Mouse (Mus musculus) MEL (cell line): Measurements from ENCODE around the gene Usp53.

ENCODE experiments used
- CHD1 ChIP-seq: IDR thresholded peaks from 2 replicates; pipeline ENCODE4 v1.6.1; 2012; ENCODE audit warnings: low read depth, mild to moderate bottlenecking, inconsistent platforms, low read length, improper control_type of control experiment
- CHD2 ChIP-seq: IDR thresholded peaks from 2 replicates; pipeline ENCODE4 v1.6.1; 2011; ENCODE audit warnings: low read length, improper control_type of control experiment
- CTCF ChIP-seq, 3 experiments: IDR thresholded peaks in 2 of 3; conservative IDR thresholded peaks in 1 of 3; 2 replicates each; pipeline ENCODE4 v1.5.1; 2011 to 2012; ENCODE audit warnings: low read length in 3 of 3, low read depth in 2 of 3, mild to moderate bottlenecking in 2 of 3, improper control_type of control experiment in 1 of 3, inconsistent platforms in 1 of 3, mixed read lengths in 1 of 3, moderate library complexity in 1 of 3; ENCODE audit not compliant: control insufficient read depth in 1 of 3, insufficient read depth in 1 of 3, poor library complexity in 1 of 3, severe bottlenecking in 1 of 3
- EP300 ChIP-seq, 2 experiments: IDR thresholded peaks; 2 replicates each; pipeline ENCODE4 v1.6.1; 2011; ENCODE audit warnings: improper control_type of control experiment in 2 of 2, low read length in 2 of 2, low read depth in 1 of 2, mild to moderate bottlenecking in 1 of 2
- KAT2A ChIP-seq: conservative IDR thresholded peaks from 2 replicates; pipeline ENCODE4 v1.6.1; 2012; ENCODE audit warnings: low read depth, low read length, improper control_type of control experiment, inconsistent platforms
- MAFK ChIP-seq: IDR thresholded peaks from 2 replicates; pipeline ENCODE4 v1.6.1; 2011; ENCODE audit warnings: low read depth, mild to moderate bottlenecking, low read length, improper control_type of control experiment, borderline replicate concordance
- MAX ChIP-seq: IDR thresholded peaks from 2 replicates; pipeline ENCODE4 v1.6.1; 2011; ENCODE audit warnings: low read length, improper control_type of control experiment
- MEF2A ChIP-seq: IDR thresholded peaks from 2 replicates; pipeline ENCODE4 v1.6.1; 2014; ENCODE audit warnings: low read depth, mild to moderate bottlenecking, inconsistent platforms, low read length, improper control_type of control experiment; ENCODE audit not compliant: poor library complexity, insufficient replicate concordance, severe bottlenecking; ENCODE audit errors: extremely low read depth
- POLR2A ChIP-seq, 2 experiments: IDR thresholded peaks; 2 replicates each; pipeline ENCODE4 v1.6.1; 2011 to 2012; ENCODE audit warnings: low read length in 2 of 2, mild to moderate bottlenecking in 2 of 2, control low read depth in 1 of 2, improper control_type of control experiment in 1 of 2, low read depth in 1 of 2, moderate library complexity in 1 of 2; ENCODE audit not compliant: control insufficient read depth in 1 of 2, insufficient read depth in 1 of 2, poor library complexity in 1 of 2
- POLR2AphosphoS5 ChIP-seq: IDR thresholded peaks from 2 replicates; pipeline ENCODE4 v1.6.1; 2012; ENCODE audit warnings: low read depth, borderline replicate concordance, mild to moderate bottlenecking, inconsistent platforms, low read length, moderate library complexity, mixed read lengths
- SMC3 ChIP-seq: IDR thresholded peaks from 2 replicates; pipeline ENCODE4 v1.6.1; 2011; ENCODE audit warnings: low read depth, low read length, improper control_type of control experiment
- TAL1 ChIP-seq: IDR thresholded peaks from 2 replicates; pipeline ENCODE4 v1.6.1; 2012; ENCODE audit warnings: mild to moderate bottlenecking, inconsistent platforms, low read length, moderate library complexity, mixed read lengths
- USF1 ChIP-seq: IDR thresholded peaks from 2 replicates; pipeline ENCODE4 v1.6.1; 2014; ENCODE audit warnings: low read depth, mild to moderate bottlenecking, inconsistent platforms, low read length, improper control_type of control experiment, moderate library complexity

GRCm38 (mm10) chr3:122895189-122895731 is 89.0 kb downstream of the Usp53 start:
- no peak for TF ChIP-seq USF1
- no peak for TF ChIP-seq CTCF (IDR thresholded peaks at IDR 0.05 in 2 of 3, conservative IDR thresholded peaks at IDR 0.05 in 1 of 3; ENCODE audit: control insufficient read depth in 1 of 3, insufficient read depth in 1 of 3, low read depth in 2 of 3, low read length in 3 of 3, poor library complexity in 1 of 3, severe bottlenecking in 1 of 3)
- TF ChIP-seq TAL1 = no peak
- TF ChIP-seq POLR2A (IDR thresholded peaks at IDR 0.05; ENCODE audit: control insufficient read depth in 1 of 2, insufficient read depth in 1 of 2, low read depth in 1 of 2, low read length in 2 of 2, poor library complexity in 1 of 2) = no peak
- no peak for TF ChIP-seq MEF2A
- TF ChIP-seq SMC3 = no peak
- TF ChIP-seq MAFK = no peak
- no peak for TF ChIP-seq CHD2
- TF ChIP-seq MAX = no peak
- no peak for TF ChIP-seq EP300 (IDR thresholded peaks at IDR 0.05; ENCODE audit: low read depth in 1 of 2, low read length in 2 of 2)
- no peak for TF ChIP-seq POLR2AphosphoS5
- no peak for TF ChIP-seq CHD1
- TF ChIP-seq KAT2A = no peak
